Mouse (Mus musculus): Measurements from ENCODE around the gene 1700029I15Rik.

The 1700029I15Rik gene

GRCm38 (mm10) chr2:92373437-92373813 lies 8.9 kb upstream of the 1700029I15Rik start:
- DNase-seq (ENCODE audit: low spot score): no peak

GRCm38 (mm10) chr2:92374514-92374913 lies 7.8 kb upstream of the 1700029I15Rik start, which contains the start of the genes Pex16 and Large2:
Pex16 (plus strand) TSS chr2:92374676.
Large2 (minus strand) TSS chr2:92374869.
- DNase-seq (ENCODE audit: low spot score): no peak

- DNase-seq (ENCODE audit: low spot score): peak; percentile 94
Observed at GRCm38 (mm10) chr2:92375099-92375623, 7.2 kb upstream of the 1700029I15Rik start.

- DNase-seq (ENCODE audit: low spot score): no peak
Observed at GRCm38 (mm10) chr2:92375788-92376187, 6.5 kb upstream of the 1700029I15Rik start.

- DNase-seq (ENCODE audit: low spot score): no peak
Observed at GRCm38 (mm10) chr2:92376300-92376699, 6.0 kb upstream of the 1700029I15Rik start.

- no peak for DNase-seq (ENCODE audit: low spot score)
Observed at GRCm38 (mm10) chr2:92377320-92377719, 5.0 kb upstream of the 1700029I15Rik start.

- no peak for DNase-seq (ENCODE audit: low spot score)
Observed at GRCm38 (mm10) chr2:92379783-92380494, 2.4 kb upstream of the 1700029I15Rik start.

GRCm38 (mm10) chr2:92380495-92381050 lies 1.8 kb upstream of the 1700029I15Rik start:
- no peak for DNase-seq (ENCODE audit: low spot score)

GRCm38 (mm10) chr2:92381161-92381560 lies 1.2 kb upstream of the 1700029I15Rik start:
- no peak for DNase-seq (ENCODE audit: low spot score)

- DNase-seq (ENCODE audit: low spot score): no peak
Observed at GRCm38 (mm10) chr2:92382759-92383158, 421 bp downstream of the 1700029I15Rik start.

- no peak for DNase-seq (ENCODE audit: low spot score)
Observed at GRCm38 (mm10) chr2:92384101-92384500, 1.8 kb downstream of the 1700029I15Rik start.

GRCm38 (mm10) chr2:92385113-92386051 lies 3.0 kb downstream of the 1700029I15Rik start:
- DNase-seq (ENCODE audit: low spot score): no peak

- DNase-seq (ENCODE audit: low spot score): no peak
Observed at GRCm38 (mm10) chr2:92386821-92387570, 4.7 kb downstream of the 1700029I15Rik start.

GRCm38 (mm10) chr2:92387646-92388045 lies 5.3 kb downstream of the 1700029I15Rik start:
- peak; percentile 77 for DNase-seq (ENCODE audit: low spot score)

GRCm38 (mm10) chr2:92388081-92388517 lies 5.8 kb downstream of the 1700029I15Rik start:
- DNase-seq (ENCODE audit: low spot score): no peak

GRCm38 (mm10) chr2:92388891-92389641 lies 6.7 kb downstream of the 1700029I15Rik start:
- peak; percentile 95 for DNase-seq (ENCODE audit: low spot score)

GRCm38 (mm10) chr2:92389645-92390044 lies 7.3 kb downstream of the 1700029I15Rik start:
- no peak for DNase-seq (ENCODE audit: low spot score)

GRCm38 (mm10) chr2:92390206-92390930 lies 8.0 kb downstream of the 1700029I15Rik start:
- no peak for DNase-seq (ENCODE audit: low spot score)

GRCm38 (mm10) chr2:92391116-92391515 lies 8.8 kb downstream of the 1700029I15Rik start:
- no peak for DNase-seq (ENCODE audit: low spot score)

- no peak for DNase-seq (ENCODE audit: low spot score)
Observed at GRCm38 (mm10) chr2:92391703-92392317, 9.5 kb downstream of the 1700029I15Rik start.

All from left cerebral cortex, adult 11 months (tissue).